In the genomic region with DNA sequence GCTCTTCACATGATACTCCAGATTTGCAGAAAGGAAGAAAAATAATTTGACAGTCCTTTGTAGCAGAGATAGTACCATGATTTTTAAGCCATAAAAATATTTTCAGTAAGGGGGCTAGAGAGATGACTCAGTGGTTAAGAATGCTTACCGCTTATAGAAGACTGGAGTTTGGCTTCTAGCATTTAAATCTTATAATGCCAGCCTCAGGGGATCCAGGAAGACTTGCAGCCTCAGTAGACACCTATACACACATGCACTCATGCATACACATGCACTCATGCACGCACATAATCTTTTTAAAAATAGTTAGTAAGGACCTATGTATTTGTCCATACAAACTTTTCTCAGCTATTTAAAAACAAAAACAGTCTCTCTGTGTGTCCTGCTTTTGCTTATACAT, we compare ENCODE assay signal across 27 mouse cellular contexts.
A peak's percentile ranks its signal among the peaks of the same experiment; 100 is the strongest.
DNase-seq lines count a peak whose midpoint lies in the region; ATAC-seq and TF ChIP-seq lines count a peak whose summit lies in the region.
"Had no signal": no experiment of that assay in that cellular context is flagged by ENCODE, and none has a peak within 500 bp of the region (broad histone marks: within the 10 kb centered on the region; RNA-seq: fewer than 3 reads in every experiment).

No protein-coding gene starts in this region.

- no peak overlapping the region for H3K4me2 ChIP-seq in lung, embryonic 14.5 days
- no peak overlapping the region for H3K4me2 ChIP-seq in neural tube, embryonic 13.5 days
- H3K4me2 ChIP-seq: embryonic facial prominence, embryonic 12.5 days; forebrain, embryonic 15.5 days; limb, embryonic 12.5 days; liver, embryonic 15.5 days; midbrain, embryonic 12.5 days had no signal

- H3K9ac ChIP-seq in lung, embryonic 14.5 days: no peak overlapping the region
- no peak overlapping the region for H3K9ac ChIP-seq in neural tube, embryonic 13.5 days
- H3K9ac ChIP-seq: embryonic facial prominence, embryonic 12.5 days; forebrain, embryonic 15.5 days; limb, embryonic 12.5 days; liver, embryonic 15.5 days; midbrain, embryonic 12.5 days had no signal

- peak; percentile 52 for ATAC-seq in lung, embryonic 14.5 days (ENCODE audit: insufficient read depth)
- ATAC-seq in neural tube, embryonic 13.5 days (ENCODE audit: low read depth): no peak
- ATAC-seq in Patski: peak; percentile 60
- ATAC-seq: forebrain, embryonic 15.5 days; hindbrain, postnatal 0 days; intestine, postnatal 0 days had no signal

- in situ Hi-C loops in Patski (cut with MboI; ENCODE audit: low pct_unique_long_range_greater_than_20kb): no loop called here

- H3K4me1 ChIP-seq in lung, embryonic 14.5 days (ENCODE audit: insufficient read depth): no peaks in the 10 kb centered on the region
- peaks cover 9% of the 10 kb centered on the region for H3K4me1 ChIP-seq in neural tube, embryonic 13.5 days (replicated peaks)
- H3K4me1 ChIP-seq: embryonic facial prominence, embryonic 12.5 days; forebrain, embryonic 10.5 days; hindbrain, embryonic 10.5 days; limb, embryonic 12.5 days; liver, embryonic 15.5 days; midbrain, embryonic 12.5 days had no signal

- POLR2A ChIA-PET in Patski (lab: Charles Lee): no interaction called here

- TF ChIP-seq CTCF in lung, embryonic 14.5 days (IDR thresholded peaks at IDR 0.05; ENCODE audit: low read depth): no peak
- TF ChIP-seq CTCF in Patski (IDR thresholded peaks at IDR 0.05): no peak
- TF ChIP-seq CTCF in left cerebral cortex, adult 2 months (IDR thresholded peaks at IDR 0.05): no peak

- WGBS in lung, embryonic 14.5 days: 58% methylated on average over 2 of the region's 2 CpGs
- WGBS in neural tube, embryonic 13.5 days: 83% methylated on average over 2 of the region's 2 CpGs

- peaks cover 11% of the 10 kb centered on the region; the same call in 1 of the 2 replicates for H3K36me3 ChIP-seq in lung, embryonic 14.5 days (ENCODE audit: insufficient read depth)
- H3K36me3 ChIP-seq in neural tube, embryonic 13.5 days: peaks cover 12% of the 10 kb centered on the region

- intact Hi-C loops in left cerebral cortex, adult 2 months (cut with DNase I): no loop called here

- peak overlapping the region; percentile 86; the same call in 1 of the 2 replicates for H3K27ac ChIP-seq in lung, embryonic 14.5 days (ENCODE audit: low read depth)
- peak overlapping the region; percentile 52; the same call in 1 of the 2 replicates for H3K27ac ChIP-seq in neural tube, embryonic 13.5 days (replicated peaks)
- H3K27ac ChIP-seq in left cerebral cortex, adult 2 months: no peak overlapping the region
- H3K27ac ChIP-seq: embryonic facial prominence, embryonic 12.5 days; forebrain, embryonic 10.5 days; forebrain, embryonic 15.5 days; hindbrain, embryonic 10.5 days; hindbrain, postnatal 0 days; limb, embryonic 12.5 days; liver, embryonic 15.5 days; midbrain, embryonic 12.5 days had no signal

- H3K27me3 ChIP-seq in lung, embryonic 14.5 days (ENCODE audit: insufficient read depth, low read length): no peaks in the 10 kb centered on the region
- no peaks in the 10 kb centered on the region for H3K27me3 ChIP-seq in neural tube, embryonic 13.5 days
- no peaks in the 10 kb centered on the region for H3K27me3 ChIP-seq in Patski
- H3K27me3 ChIP-seq: embryonic facial prominence, embryonic 12.5 days; forebrain, embryonic 15.5 days; limb, embryonic 12.5 days; liver, embryonic 15.5 days; megakaryocyte, embryonic 14.5 days; midbrain, embryonic 12.5 days had no signal

- H3K4me3 ChIP-seq in lung, embryonic 14.5 days (ENCODE audit: low read depth, low read length): no peak overlapping the region
- H3K4me3 ChIP-seq in neural tube, embryonic 13.5 days: no peak overlapping the region
- no peak overlapping the region for H3K4me3 ChIP-seq in left cerebral cortex, adult 2 months
- H3K4me3 ChIP-seq: embryonic facial prominence, embryonic 12.5 days; forebrain, embryonic 10.5 days; forebrain, embryonic 15.5 days; hindbrain, embryonic 10.5 days; limb, embryonic 12.5 days; liver, embryonic 15.5 days; megakaryocyte, embryonic 14.5 days; midbrain, embryonic 12.5 days had no signal

- no peaks in the 10 kb centered on the region for H3K9me3 ChIP-seq in lung, embryonic 14.5 days (ENCODE audit: low read depth, low read length)
- no peaks in the 10 kb centered on the region for H3K9me3 ChIP-seq in neural tube, embryonic 13.5 days
- H3K9me3 ChIP-seq: embryonic facial prominence, embryonic 12.5 days; forebrain, embryonic 10.5 days; forebrain, embryonic 15.5 days; G1E; hindbrain, embryonic 10.5 days; limb, embryonic 12.5 days; liver, embryonic 15.5 days; megakaryocyte, embryonic 14.5 days; midbrain, embryonic 12.5 days had no signal

- DNase-seq in lung, embryonic 14.5 days: peak; percentile 37
- no peak for DNase-seq in lung, postnatal 36 days
- no peak for DNase-seq in neural tube, embryonic 10.5 days (ENCODE audit: extremely low spot score, low spot score)
- DNase-seq in Patski (ENCODE audit: low read depth, low spot score): peak; percentile 3
- DNase-seq in left cerebral cortex, adult 2 months (ENCODE audit: extremely low spot score in 1 of 2, low spot score in 2 of 2): no peak
- DNase-seq: adrenal gland, postnatal 25 days; cerebellum, adult 11-12 months; cerebellum, adult 9-11 months; embryo, embryonic 11 days; gastrocnemius, postnatal 10 days; heart, postnatal 14 days; layer of hippocampus, adult 9-11 months; lung, postnatal 14 days; right cerebral cortex, adult 18-20 months; right cerebral cortex, postnatal 4 days had no signal

- CTCF ChIA-PET in Patski (lab: Charles Lee): no interaction called here

Comparison
In these comparisons a context has a peak if more than half of its experiments do, and no peak if none do; other contexts are left out.
1. DNase-seq: peak in lung, embryonic 14.5 days (single experiment) and Patski (single experiment); none in lung, postnatal 36 days (single experiment), neural tube, embryonic 10.5 days (single experiment) and left cerebral cortex, adult 2 months (0 of 2).